Mouse (Mus musculus) lung, embryonic 16.5 days (tissue): ENCODE measurements around the gene Gpd1l. TPM values are rescaled to one million over a fixed set of nuclear protein-coding genes. Genes with fewer than 3 reads are reported as not detected.
A peak's percentile ranks its signal among the peaks of the same experiment; 100 is the strongest.
"Not testable (repeated sequence)": the region's sequence is repeated elsewhere in the genome, so short reads cannot be mapped to it uniquely, and the experiment has no call there.

ENCODE experiments used
- ATAC-seq: fragments of 200-750 bp; cut with Nextera tagmentation; 2 replicates; pipeline ENCODE4 v1.8.0; 2017; ENCODE audit warnings: low read depth, mild to moderate bottlenecking, moderate library complexity
- H3K27ac ChIP-seq: fragments of 300-500 bp; sonication (generic); 2 replicates; pipeline ENCODE4 v1.5.1; 2014; ENCODE audit warnings: mild to moderate bottlenecking, control low read depth, low read length
- H3K27me3 ChIP-seq: fragments of 300-500 bp; sonication (generic); 2 replicates; pipeline ENCODE4 v1.6.1; 2014; ENCODE audit warnings: low read depth, low read length, mixed read lengths; ENCODE audit not compliant: control insufficient read depth, insufficient read depth
- H3K36me3 ChIP-seq: fragments of 300-500 bp; sonication (generic); 2 replicates; pipeline ENCODE4 v1.6.1; 2014; ENCODE audit warnings: low read length; ENCODE audit not compliant: control insufficient read depth, insufficient read depth
- H3K4me1 ChIP-seq: fragments of 300-500 bp; sonication (generic); replicated peaks from 2 replicates; pipeline ENCODE4 v1.6.1; 2014; ENCODE audit warnings: low read length, mixed read lengths; ENCODE audit not compliant: control insufficient read depth, insufficient read depth
- H3K4me2 ChIP-seq: fragments of 300-500 bp; sonication (generic); 2 replicates; pipeline ENCODE4 v1.6.1; 2014; ENCODE audit warnings: low read depth, low read length, control low read depth
- H3K4me3 ChIP-seq: fragments of 300-500 bp; sonication (generic); 2 replicates; pipeline ENCODE4 v1.5.1; 2014; ENCODE audit warnings: mild to moderate bottlenecking, low read length, control low read depth
- H3K9ac ChIP-seq: fragments of 300-500 bp; sonication (generic); 2 replicates; pipeline ENCODE4 v1.6.1; 2014; ENCODE audit warnings: low read length, control low read depth
- H3K9me3 ChIP-seq: fragments of 300-500 bp; sonication (generic); 2 replicates; pipeline ENCODE4 v1.6.1; 2016; ENCODE audit warnings: low read length; ENCODE audit not compliant: control insufficient read depth
- WGBS: fragments of 180-500 bp; shearing (Covaris S2); extraction: QIAGEN DNeasy Blood & Tissue Kit; methylation state at CpG from one replicate; pipeline ENCODE4 v1.1.7; 2014; 5-methylcytosine and 5-hydroxymethylcytosine counted together
- polyA plus RNA-seq: library from polyadenylated mRNA; unstranded; fragments of >200 nt; fragmentation: Nextera tagmentation; extraction: Ambion mirVana; gene quantifications from 2 replicates; pipeline ENCODE4 v1.2.1, GENCODE M21; 2015

The Gpd1l gene
- 17.7 and 18.1 TPM in 2 replicates for polyA plus RNA-seq

DNA sequence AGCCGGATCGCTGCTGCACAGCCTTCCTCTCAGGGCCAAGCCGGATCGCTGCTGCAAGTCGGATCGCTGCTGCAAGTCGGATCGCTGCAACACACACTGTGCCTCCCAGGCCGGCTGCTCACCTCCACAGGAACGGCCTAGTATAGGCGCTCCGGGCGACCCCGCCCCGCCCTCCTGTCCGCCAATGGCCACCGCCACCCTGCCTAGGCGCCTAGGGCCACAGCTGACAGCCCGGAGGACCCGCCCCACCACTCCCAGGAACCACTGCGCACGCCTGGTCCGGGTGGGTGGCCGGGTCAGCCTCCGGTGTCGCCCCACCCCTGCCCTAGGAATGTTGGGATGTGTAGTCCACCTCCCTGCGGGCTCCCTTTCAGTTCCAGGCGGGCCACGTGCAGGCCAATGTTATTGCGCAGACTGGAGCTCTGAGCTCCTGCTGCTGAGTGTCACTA lies at the start of gene Gpd1l:
Gene Gpd1l (minus strand): TSS at position 265 of the 449 bp plus-strand sequence.
- Histone ChIP-seq H3K4me1 (peaks cover 8% of the 10 kb centered on the region; the same call in 1 of the 2 replicates), H3K9me3 (no peaks in the 10 kb centered on the region), H3K4me3 (peak within 1 kb of the TSS; percentile 69), H3K27me3 (no peaks in the 10 kb centered on the region), H3K9ac (peak within 1 kb of the TSS; percentile 75), H3K27ac (peak within 1 kb of the TSS; percentile 84), H3K36me3 (no peaks in the 10 kb centered on the region), H3K4me2 (peak within 1 kb of the TSS; percentile 80)
- peak; percentile 99 for ATAC-seq
- WGBS: under 1% methylated on average over 30 of the region's 30 CpGs

DNA sequence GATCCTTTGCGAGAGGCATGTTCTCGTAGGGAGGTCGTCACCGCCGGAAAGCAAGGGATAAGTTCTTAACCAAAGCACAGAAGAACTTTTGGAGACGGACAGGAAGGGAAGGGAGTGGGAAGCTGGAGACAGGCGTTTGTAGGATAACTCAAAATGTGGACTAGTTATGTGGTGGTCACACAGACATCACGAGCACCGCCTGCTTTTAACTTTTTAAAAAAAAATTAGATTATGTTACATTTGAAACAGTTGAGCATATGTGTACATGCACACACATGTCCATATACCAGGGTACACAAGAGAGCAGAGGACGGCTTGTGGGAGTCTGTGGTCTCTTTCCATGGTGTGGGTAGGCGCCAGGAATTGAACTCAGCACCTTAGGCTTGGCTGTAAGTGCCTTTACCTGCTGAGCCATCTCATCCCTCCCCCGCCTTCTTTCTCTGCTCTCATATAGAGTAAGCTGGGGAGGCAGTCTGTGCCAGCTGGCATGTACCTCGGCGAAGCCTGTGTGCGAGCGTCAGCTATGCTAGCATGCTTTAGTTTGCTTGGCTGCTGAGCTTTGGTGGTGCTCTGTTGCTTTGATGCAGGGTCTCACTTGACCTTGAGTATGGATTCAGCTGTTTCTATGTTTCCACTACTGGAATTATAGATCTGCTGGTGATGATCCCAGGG lies 49.0 kb upstream of the Gpd1l start, which contains the start of gene Rps27rt:
Gene Rps27rt (minus strand): TSS at position 51 of the 672 bp plus-strand sequence.
- no peak for ATAC-seq
- Histone ChIP-seq H3K9me3 (no peaks in the 10 kb centered on the region), H3K27ac (no peak within 1 kb of the TSS), H3K36me3 (no peaks in the 10 kb centered on the region), H3K4me3 (no peak within 1 kb of the TSS), H3K27me3 (no peaks in the 10 kb centered on the region; the same call in 1 of the 2 replicates), H3K9ac (no peak within 1 kb of the TSS), H3K4me2 (no peak within 1 kb of the TSS), H3K4me1 (peaks cover 6% of the 10 kb centered on the region; the same call in 1 of the 2 replicates)
- WGBS: 88% methylated on average over 16 of the region's 16 CpGs

DNA sequence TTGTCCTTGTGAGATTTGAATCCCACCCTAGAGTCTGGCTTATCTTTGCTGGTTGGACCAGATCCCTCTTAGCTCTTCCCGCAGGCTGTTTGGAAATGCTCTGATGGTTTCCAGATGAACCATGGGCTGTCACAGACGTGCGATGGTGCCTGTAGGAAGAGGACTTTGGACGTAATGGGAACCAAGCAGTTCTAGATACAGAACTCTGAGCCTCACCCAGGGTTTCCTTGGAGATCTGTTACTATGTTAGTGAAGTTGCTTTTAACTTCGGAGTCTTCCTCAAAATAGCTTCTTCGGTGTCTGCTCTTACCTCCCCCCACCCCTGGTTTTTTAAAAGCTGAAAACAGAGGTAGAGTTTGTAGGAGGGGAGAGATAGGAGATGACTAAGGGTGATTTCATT lies 46.2 kb upstream of the Gpd1l start:
- H3K36me3 ChIP-seq: no peaks in the 10 kb centered on the region
- no peak for ATAC-seq
- no peak overlapping the region for H3K4me3 ChIP-seq
- no peaks in the 10 kb centered on the region for H3K9me3 ChIP-seq
- H3K4me2 ChIP-seq: no peak overlapping the region
- 60% methylated on average over 6 of the region's 6 CpGs for WGBS
- peaks cover 11% of the 10 kb centered on the region; the same call in 1 of the 2 replicates for H3K4me1 ChIP-seq
- H3K27ac ChIP-seq: no peak overlapping the region
- H3K9ac ChIP-seq: no peak overlapping the region
- no peaks in the 10 kb centered on the region; the same call in 1 of the 2 replicates for H3K27me3 ChIP-seq

DNA sequence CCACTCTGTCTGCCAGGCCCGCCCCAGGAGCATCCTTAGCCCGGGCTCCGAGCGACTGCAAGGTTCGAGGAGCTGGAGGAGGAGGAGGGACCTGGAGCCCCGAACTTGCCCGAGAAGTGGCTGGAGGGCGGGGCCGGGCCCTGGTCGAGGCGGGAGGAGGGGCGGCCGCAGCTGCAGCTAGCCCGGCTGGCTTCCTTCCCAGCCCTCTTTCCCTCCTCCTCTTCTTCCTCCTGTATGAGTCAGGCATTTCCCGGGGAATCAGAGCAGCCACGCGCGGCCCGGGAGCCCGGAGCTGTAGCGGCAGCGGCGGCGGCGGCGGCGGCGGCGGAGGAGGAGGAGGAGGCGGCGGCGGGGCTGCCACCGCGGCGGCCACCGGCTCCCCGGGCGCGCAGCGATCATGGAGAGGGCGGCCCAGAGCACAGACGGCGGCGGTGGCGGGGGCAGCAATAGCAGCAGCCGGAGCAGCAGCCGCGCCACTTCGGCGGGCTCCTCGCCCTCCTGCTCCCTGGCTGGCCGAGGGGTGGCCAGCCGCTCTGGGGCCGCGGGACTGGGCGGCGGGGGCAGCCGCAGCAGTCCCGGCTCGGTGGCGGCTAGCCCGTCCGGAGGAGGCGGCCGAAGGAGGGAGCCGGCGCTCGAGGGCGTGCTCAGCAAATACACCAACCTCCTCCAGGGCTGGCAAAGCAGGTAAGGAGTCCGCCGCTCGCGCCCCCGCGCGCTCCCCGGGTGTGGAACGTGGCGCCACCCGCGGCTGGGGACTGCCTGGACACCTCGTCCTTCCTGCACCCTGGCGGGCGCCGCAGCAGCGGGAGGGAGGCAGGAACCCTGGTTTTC lies 44.7 kb upstream of the Gpd1l start, which contains the start of gene Osbpl10:
Gene Osbpl10 (plus strand): TSS at position 289 of the 831 bp plus-strand sequence.
- WGBS: under 1% methylated on average over 47 of the region's 86 CpGs
- ATAC-seq: peak; percentile 90

DNA sequence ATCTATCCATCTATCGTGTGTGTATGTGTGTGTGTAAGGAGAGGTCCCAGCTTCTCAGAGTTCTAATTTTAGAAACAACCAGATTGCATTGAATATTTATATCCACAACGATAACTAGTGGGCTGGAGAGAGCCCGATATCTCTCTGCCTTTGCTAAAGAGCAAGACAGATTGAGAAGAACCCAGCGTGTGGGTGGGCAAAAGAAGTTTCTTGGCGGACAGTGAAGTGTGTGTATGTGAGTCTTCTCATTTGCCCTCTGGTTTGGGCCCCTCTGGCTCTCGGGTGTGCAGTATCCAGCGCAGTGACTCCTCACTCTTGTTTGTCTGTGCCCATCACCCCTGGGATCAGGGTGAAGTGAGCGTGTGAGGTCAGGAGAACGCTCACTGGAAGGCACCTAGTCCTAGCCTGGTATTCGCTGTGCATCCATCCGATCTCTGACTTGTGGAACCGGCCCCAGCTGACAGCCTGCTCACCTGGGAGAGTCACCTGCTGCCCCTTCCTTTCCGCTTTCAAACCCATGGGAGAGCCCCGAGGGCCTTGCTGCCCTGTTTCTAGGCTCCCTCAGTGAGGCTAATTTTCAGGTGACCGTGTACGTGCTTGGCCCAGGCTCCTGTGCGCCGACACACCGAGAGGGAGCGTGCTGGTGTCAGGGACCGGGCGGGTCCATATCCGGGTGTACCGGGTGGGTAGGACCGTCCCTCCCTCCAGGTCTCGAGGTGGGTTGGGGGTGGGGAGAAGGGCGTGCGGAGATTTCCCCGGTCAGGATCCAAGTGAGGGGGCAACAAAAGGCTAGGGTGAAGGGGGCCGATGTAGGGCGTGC lies 43.9 kb upstream of the Gpd1l start:
- no peaks in the 10 kb centered on the region; the same call in 1 of the 2 replicates for H3K27me3 ChIP-seq
- peak overlapping the region; percentile 91 for H3K27ac ChIP-seq
- peak overlapping the region; percentile 92 for H3K4me2 ChIP-seq
- H3K4me3 ChIP-seq: peak overlapping the region; percentile 80
- no peaks in the 10 kb centered on the region for H3K36me3 ChIP-seq
- ATAC-seq: peak; percentile 58
- WGBS: 5% methylated on average over 30 of the region's 31 CpGs
- H3K4me1 ChIP-seq: peaks cover 11% of the 10 kb centered on the region; the same call in 1 of the 2 replicates
- no peaks in the 10 kb centered on the region for H3K9me3 ChIP-seq
- peak overlapping the region; percentile 84 for H3K9ac ChIP-seq

More for the DNA sequence above, 44.7 kb upstream of the Gpd1l start, which contains the start of gene Osbpl10:
- H3K4me3 ChIP-seq: peak within 1 kb of the TSS; percentile 80
- H3K9ac ChIP-seq: peak within 1 kb of the TSS; percentile 84
- H3K27ac ChIP-seq: peak within 1 kb of the TSS; percentile 91
- H3K4me2 ChIP-seq: peak within 1 kb of the TSS; percentile 92
- H3K9me3 ChIP-seq: no peaks in the 10 kb centered on the region
- no peaks in the 10 kb centered on the region for H3K36me3 ChIP-seq
- no peaks in the 10 kb centered on the region; the same call in 1 of the 2 replicates for H3K27me3 ChIP-seq
- H3K4me1 ChIP-seq: peaks cover 11% of the 10 kb centered on the region; the same call in 1 of the 2 replicates

DNA sequence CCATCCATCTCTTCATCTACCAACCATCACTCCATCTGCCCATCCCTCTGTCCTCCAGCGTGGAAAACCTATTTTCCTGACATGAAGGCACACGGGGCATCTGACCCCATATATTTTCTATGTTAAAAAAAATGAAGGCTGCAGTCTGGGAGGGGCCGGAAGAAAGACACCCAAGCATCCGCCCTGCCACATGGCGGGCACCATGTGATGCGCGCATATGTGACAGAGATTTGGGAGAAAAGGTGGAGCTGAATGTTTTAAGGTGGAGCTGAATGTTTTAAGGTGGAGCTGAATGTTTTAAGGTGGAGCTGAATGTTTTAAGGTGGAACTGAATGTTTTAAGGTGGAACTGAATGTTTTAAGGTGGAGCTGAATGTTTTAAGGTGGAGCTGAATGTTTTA lies 32.5 kb upstream of the Gpd1l start:
- not testable (repeated sequence) for H3K4me2 ChIP-seq, H3K9ac ChIP-seq, H3K4me1 ChIP-seq, H3K36me3 ChIP-seq, H3K27me3 ChIP-seq, ATAC-seq, H3K27ac ChIP-seq, H3K9me3 ChIP-seq, H3K4me3 ChIP-seq
- WGBS: 78% methylated on average over 7 of the region's 7 CpGs

DNA sequence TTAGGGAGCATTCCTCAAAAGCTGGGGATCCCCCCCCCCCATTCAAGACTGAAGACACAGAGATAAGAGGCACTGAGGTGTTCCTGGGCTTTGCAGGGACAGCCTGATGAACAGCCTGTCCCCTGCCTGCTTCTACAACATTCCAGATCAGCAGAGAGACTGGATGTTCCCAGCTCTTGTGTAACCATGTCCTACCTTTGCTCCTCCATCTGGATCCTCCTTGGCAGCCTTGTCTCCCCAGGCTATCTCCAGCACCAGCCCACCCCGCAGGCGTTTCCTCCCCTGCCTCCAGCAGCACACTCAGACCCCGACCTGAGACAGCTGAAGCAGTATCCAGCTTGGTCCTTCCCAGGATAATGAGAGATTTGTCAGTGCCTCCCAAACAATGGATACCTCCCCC lies 30.3 kb upstream of the Gpd1l start:
- ATAC-seq: no peak
- H3K4me1 ChIP-seq: no peaks in the 10 kb centered on the region
- no peaks in the 10 kb centered on the region for H3K9me3 ChIP-seq
- no peak overlapping the region for H3K9ac ChIP-seq
- H3K36me3 ChIP-seq: no peaks in the 10 kb centered on the region
- H3K27me3 ChIP-seq: no peaks in the 10 kb centered on the region
- WGBS: 45% methylated on average over 3 of the region's 3 CpGs
- no peak overlapping the region for H3K4me3 ChIP-seq
- H3K27ac ChIP-seq: no peak overlapping the region
- H3K4me2 ChIP-seq: no peak overlapping the region

DNA sequence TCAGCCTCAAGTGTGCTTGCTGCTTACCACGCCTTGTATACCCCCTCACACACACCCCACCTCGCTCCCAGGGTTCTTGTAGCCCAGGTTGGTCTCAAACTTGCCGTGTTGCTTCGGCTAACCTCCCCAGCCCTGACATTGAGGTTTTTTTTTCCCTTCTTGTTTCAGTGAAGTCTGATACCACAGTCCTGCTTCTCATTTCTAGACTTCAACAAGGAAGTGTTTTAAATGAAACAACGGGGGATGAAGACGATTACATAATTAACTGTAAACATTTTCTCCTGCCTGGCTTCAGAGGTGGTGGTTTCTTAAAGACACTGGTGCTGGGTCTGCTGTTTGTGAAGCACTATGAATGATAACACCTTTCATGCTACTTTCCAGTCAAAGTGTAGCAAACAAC lies 27.1 kb upstream of the Gpd1l start:
- Histone ChIP-seq H3K4me3 (no peak overlapping the region), H3K27me3 (no peaks in the 10 kb centered on the region), H3K9ac (no peak overlapping the region), H3K36me3 (no peaks in the 10 kb centered on the region), H3K4me2 (no peak overlapping the region), H3K4me1 (no peaks in the 10 kb centered on the region), H3K27ac (no peak overlapping the region), H3K9me3 (no peaks in the 10 kb centered on the region)
- 70% methylated on average over 6 of the region's 6 CpGs for whole genome bisulfite sequencing
- no peak for ATAC-seq
